Mouse (Mus musculus): ENCODE data around the gene Sphk2. TPM values are rescaled to one million over a fixed set of nuclear protein-coding genes. Genes with fewer than 3 reads are reported as not detected.

Sphk2 gene
- total RNA-seq, 2 experiments from 2014 or later = 15.8 to 16.7 TPM

GRCm38 (mm10) chr7:45702316-45702715 is 15.5 kb downstream of the Sphk2 start:
- intact Hi-C loops (cut with DNase I) = no loop called here
- DNase-seq (ENCODE audit: low spot score) = no peak

GRCm38 (mm10) chr7:45701607-45702006 is 16.2 kb downstream of the Sphk2 start:
- DNase-seq (ENCODE audit: low spot score) = no peak
- intact Hi-C loops (cut with DNase I) = no loop called here

GRCm38 (mm10) chr7:45701072-45701471 is 16.7 kb downstream of the Sphk2 start:
- intact Hi-C loops (cut with DNase I) = no loop called here
- no peak for DNase-seq (ENCODE audit: low spot score)

- intact Hi-C loops (cut with DNase I) = no loop called here
Observed at GRCm38 (mm10) chr7:45700301-45701015, 17.3 kb downstream of the Sphk2 start.

GRCm38 (mm10) chr7:45699523-45700141 is 18.2 kb downstream of the Sphk2 start, which contains the start of gene Car11:
TSS of gene Car11 (plus strand) at chr7:45699843.
- DNase-seq (ENCODE audit: low spot score) = no peak
- intact Hi-C loops (cut with DNase I) = no loop called here

More at GRCm38 (mm10) chr7:45700301-45701015, 17.3 kb downstream of the Sphk2 start:
- peak; percentile 69 for DNase-seq (ENCODE audit: low spot score)

GRCm38 (mm10) chr7:45697894-45698293 is 19.9 kb downstream of the Sphk2 start:
- no peak for DNase-seq (ENCODE audit: low spot score)
- intact Hi-C loops (cut with DNase I) = no loop called here

GRCm38 (mm10) chr7:45695098-45695497 is 22.7 kb downstream of the Sphk2 start:
- DNase-seq (ENCODE audit: low spot score) = no peak
- intact Hi-C loops (cut with DNase I) = no loop called here

- intact Hi-C loops (cut with DNase I) = no loop called here
Observed at GRCm38 (mm10) chr7:45693921-45694591, 23.7 kb downstream of the Sphk2 start, which contains the start of gene Sec1. TSS of gene Sec1 (minus strand) at chr7:45694402.

GRCm38 (mm10) chr7:45692364-45692763 is 25.4 kb downstream of the Sphk2 start:
- intact Hi-C loops (cut with DNase I) = no loop called here

More at GRCm38 (mm10) chr7:45693921-45694591, 23.7 kb downstream of the Sphk2 start, which contains the start of gene Sec1:
- DNase-seq (ENCODE audit: low spot score) = no peak

GRCm38 (mm10) chr7:45689800-45690199 is 28.0 kb downstream of the Sphk2 start:
- intact Hi-C loops (cut with DNase I) = loop anchor here (10.0 kb wide), 1 partner anchor 215 kb away; no protein-coding TSS in a partner anchor

More at GRCm38 (mm10) chr7:45692364-45692763, 25.4 kb downstream of the Sphk2 start:
- no peak for DNase-seq (ENCODE audit: low spot score)

GRCm38 (mm10) chr7:45689099-45689498 is 28.7 kb downstream of the Sphk2 start:
- no peak for DNase-seq (ENCODE audit: low spot score)
- intact Hi-C loops (cut with DNase I) = loop anchor here (10.0 kb wide), 1 partner anchor 214 kb away; no protein-coding TSS in a partner anchor

More at GRCm38 (mm10) chr7:45689800-45690199, 28.0 kb downstream of the Sphk2 start:
- no peak for DNase-seq (ENCODE audit: low spot score)

GRCm38 (mm10) chr7:45686841-45687240 is 31.0 kb downstream of the Sphk2 start:
- DNase-seq (ENCODE audit: low spot score) = no peak
- intact Hi-C loops (cut with DNase I) = loop anchor here (10.0 kb wide), 1 partner anchor 212 kb away; no protein-coding TSS in a partner anchor

- intact Hi-C loops (cut with DNase I) = loop anchor here (10.0 kb wide), 1 partner anchor 211 kb away; no protein-coding TSS in a partner anchor
- no peak for DNase-seq (ENCODE audit: low spot score)
Observed at GRCm38 (mm10) chr7:45685811-45686210, 32.0 kb downstream of the Sphk2 start.

- intact Hi-C loops (cut with DNase I) = loop anchor here (2.0 to 10.0 kb wide), 4 partner anchors 43 to 209 kb away; no protein-coding TSS in a partner anchor
- no peak for DNase-seq (ENCODE audit: low spot score)
Observed at GRCm38 (mm10) chr7:45683396-45684050, 34.3 kb downstream of the Sphk2 start, which contains the start of gene Ntn5. TSS of gene Ntn5 (plus strand) at chr7:45684022.

GRCm38 (mm10) chr7:45682144-45683126 is 35.4 kb downstream of the Sphk2 start:
- intact Hi-C loops (cut with DNase I) = loop anchor here (2.0 to 10.0 kb wide), 4 partner anchors 42 to 208 kb away; no protein-coding TSS in a partner anchor
- peak; percentile 77 for DNase-seq (ENCODE audit: low spot score)

GRCm38 (mm10) chr7:45681046-45681736 is 36.6 kb downstream of the Sphk2 start:
- intact Hi-C loops (cut with DNase I) = loop anchor here (10.0 kb wide), 1 partner anchor 206 kb away; no protein-coding TSS in a partner anchor
- DNase-seq (ENCODE audit: low spot score) = no peak

- intact Hi-C loops (cut with DNase I) = loop anchor here (10.0 kb wide), 1 partner anchor 205 kb away; no protein-coding TSS in a partner anchor
- peak; percentile 72 for DNase-seq (ENCODE audit: low spot score)
Observed at GRCm38 (mm10) chr7:45679966-45680621, 37.7 kb downstream of the Sphk2 start.
